Mouse (Mus musculus): ENCODE measurements around the gene Bcat2. TPM values are rescaled to one million over a fixed set of nuclear protein-coding genes. Genes with fewer than 3 reads are reported as not detected.

Gene Bcat2
- polyA plus RNA-seq, 2 experiments: 35.9 to 40.6 TPM

- no peaks in the 10 kb centered on the region for H3K36me3 ChIP-seq (replicated peaks; ENCODE audit: control insufficient read depth, insufficient read depth, low read depth)
- no peaks in the 10 kb centered on the region for H3K27me3 ChIP-seq (ENCODE audit: control insufficient read depth, insufficient read depth, low read length)
- no peak overlapping the region for H3K9ac ChIP-seq (replicated peaks)
- H3K4me3 ChIP-seq (ENCODE audit: insufficient read depth in 1 of 2, low read depth in 2 of 2, low read length in 2 of 2): no peak overlapping the region
- ATAC-seq (ENCODE audit: insufficient read depth) (no peak), DNase-seq (ENCODE audit: low read depth in 3 of 3, low spot score in 3 of 3) (no peak)
- no peak overlapping the region for H3K4me2 ChIP-seq (ENCODE audit: low read depth)
- no peak overlapping the region for H3K27ac ChIP-seq
- no peaks in the 10 kb centered on the region; a peak in 1 of 4 replicates for H3K4me1 ChIP-seq (replicated peaks; ENCODE audit: control insufficient read depth in 2 of 2, insufficient read depth in 2 of 2, low read length in 1 of 2)
- no peaks in the 10 kb centered on the region for H3K9me3 ChIP-seq (ENCODE audit: control insufficient read depth, low read length)
- TF ChIP-seq EP300 (IDR thresholded peaks at IDR 0.05; ENCODE audit: low read depth) (no peak), CTCF (IDR thresholded peaks at IDR 0.05; ENCODE audit: low read depth) (no peak)
- WGBS (ENCODE audit: insufficient replicate concordance): 40% methylated on average over 1 of the region's 1 CpGs
Observed at GRCm38 (mm10) chr7:45609511-45609910, 39.6 kb downstream of the Bcat2 start.

GRCm38 (mm10) chr7:45616277-45616676, 46.3 kb downstream of the Bcat2 start:
- WGBS (ENCODE audit: insufficient replicate concordance): 25% methylated on average over 6 of the region's 6 CpGs
- Histone ChIP-seq H3K4me2 (ENCODE audit: low read depth) (no peak overlapping the region), H3K4me1 (replicated peaks; ENCODE audit: control insufficient read depth in 2 of 2, insufficient read depth in 2 of 2, low read length in 1 of 2) (peaks cover 0 to 1% of the 10 kb centered on the region in 2 experiments; a peak in 1 of 4 replicates), H3K27me3 (ENCODE audit: control insufficient read depth, insufficient read depth, low read length) (peaks cover 10% of the 10 kb centered on the region), H3K9me3 (ENCODE audit: control insufficient read depth, low read length) (no peaks in the 10 kb centered on the region), H3K36me3 (replicated peaks; ENCODE audit: control insufficient read depth, insufficient read depth, low read depth) (no peaks in the 10 kb centered on the region), H3K9ac (replicated peaks) (no peak overlapping the region), H3K4me3 (ENCODE audit: insufficient read depth in 1 of 2, low read depth in 2 of 2, low read length in 2 of 2) (no peak overlapping the region), H3K27ac (no peak overlapping the region)
- no peak for TF ChIP-seq EP300 (IDR thresholded peaks at IDR 0.05; ENCODE audit: low read depth)
- TF ChIP-seq CTCF (IDR thresholded peaks at IDR 0.05; ENCODE audit: low read depth): no peak
- no peak for DNase-seq (ENCODE audit: low read depth in 3 of 3, low spot score in 3 of 3)
- ATAC-seq (ENCODE audit: insufficient read depth): no peak

GRCm38 (mm10) chr7:45617042-45617695, 47.2 kb downstream of the Bcat2 start, which contains the start of gene Fut1:
TSS of gene Fut1 (plus strand) at chr7:45617289.
- peaks cover 0 to 4% of the 10 kb centered on the region in 2 experiments; a peak in 1 of 4 replicates for H3K4me1 ChIP-seq (replicated peaks; ENCODE audit: control insufficient read depth in 2 of 2, insufficient read depth in 2 of 2, low read length in 1 of 2)
- 12% methylated on average over 31 of the region's 31 CpGs for WGBS (ENCODE audit: insufficient replicate concordance)
- TF ChIP-seq EP300 (IDR thresholded peaks at IDR 0.05; ENCODE audit: low read depth) (no peak), CTCF (IDR thresholded peaks at IDR 0.05; ENCODE audit: low read depth) (no peak)
- no peak within 1 kb of the TSS for H3K4me3 ChIP-seq (ENCODE audit: insufficient read depth in 1 of 2, low read depth in 2 of 2, low read length in 2 of 2)
- no peak for DNase-seq (ENCODE audit: low read depth in 3 of 3, low spot score in 3 of 3)
- H3K9me3 ChIP-seq (ENCODE audit: control insufficient read depth, low read length): no peaks in the 10 kb centered on the region
- no peak within 1 kb of the TSS for H3K4me2 ChIP-seq (ENCODE audit: low read depth)
- peaks cover 10% of the 10 kb centered on the region for H3K27me3 ChIP-seq (ENCODE audit: control insufficient read depth, insufficient read depth, low read length)
- H3K9ac ChIP-seq (replicated peaks): no peak within 1 kb of the TSS
- ATAC-seq (ENCODE audit: insufficient read depth): no peak
- no peak within 1 kb of the TSS for H3K27ac ChIP-seq
- H3K36me3 ChIP-seq (replicated peaks; ENCODE audit: control insufficient read depth, insufficient read depth, low read depth): no peaks in the 10 kb centered on the region

GRCm38 (mm10) chr7:45618316-45618715, 48.4 kb downstream of the Bcat2 start:
- Histone ChIP-seq H3K4me1 (replicated peaks; ENCODE audit: control insufficient read depth in 2 of 2, insufficient read depth in 2 of 2, low read length in 1 of 2) (peaks cover 0 to 4% of the 10 kb centered on the region in 2 experiments; a peak in 1 of 4 replicates), H3K4me2 (ENCODE audit: low read depth) (no peak overlapping the region), H3K4me3 (ENCODE audit: insufficient read depth in 1 of 2, low read depth in 2 of 2, low read length in 2 of 2) (no peak overlapping the region), H3K36me3 (replicated peaks; ENCODE audit: control insufficient read depth, insufficient read depth, low read depth) (no peaks in the 10 kb centered on the region), H3K9ac (replicated peaks) (no peak overlapping the region), H3K9me3 (ENCODE audit: control insufficient read depth, low read length) (no peaks in the 10 kb centered on the region), H3K27ac (no peak overlapping the region), H3K27me3 (ENCODE audit: control insufficient read depth, insufficient read depth, low read length) (peaks cover 10% of the 10 kb centered on the region)
- TF ChIP-seq EP300 (IDR thresholded peaks at IDR 0.05; ENCODE audit: low read depth): no peak
- DNase-seq (ENCODE audit: low read depth in 3 of 3, low spot score in 3 of 3) (no peak), ATAC-seq (ENCODE audit: insufficient read depth) (no peak)
- 60% methylated on average over 5 of the region's 5 CpGs for WGBS (ENCODE audit: insufficient replicate concordance)

- no peaks in the 10 kb centered on the region for H3K36me3 ChIP-seq (replicated peaks; ENCODE audit: control insufficient read depth, insufficient read depth, low read depth)
- TF ChIP-seq EP300 (IDR thresholded peaks at IDR 0.05; ENCODE audit: low read depth): no peak
- TF ChIP-seq CTCF (IDR thresholded peaks at IDR 0.05; ENCODE audit: low read depth): no peak
- no peak for DNase-seq (ENCODE audit: low read depth in 3 of 3, low spot score in 3 of 3)
- H3K9ac ChIP-seq (replicated peaks): no peak overlapping the region
- peaks cover 0 to 4% of the 10 kb centered on the region in 2 experiments; a peak in 1 of 4 replicates for H3K4me1 ChIP-seq (replicated peaks; ENCODE audit: control insufficient read depth in 2 of 2, insufficient read depth in 2 of 2, low read length in 1 of 2)
- H3K4me2 ChIP-seq (ENCODE audit: low read depth): no peak overlapping the region
- H3K9me3 ChIP-seq (ENCODE audit: control insufficient read depth, low read length): no peaks in the 10 kb centered on the region
- ATAC-seq (ENCODE audit: insufficient read depth): no peak
- H3K27ac ChIP-seq: no peak overlapping the region
- peaks cover 10% of the 10 kb centered on the region for H3K27me3 ChIP-seq (ENCODE audit: control insufficient read depth, insufficient read depth, low read length)
- WGBS (ENCODE audit: insufficient replicate concordance): 73% methylated on average over 5 of the region's 5 CpGs
- no peak overlapping the region for H3K4me3 ChIP-seq (ENCODE audit: insufficient read depth in 1 of 2, low read depth in 2 of 2, low read length in 2 of 2)
Observed at GRCm38 (mm10) chr7:45619592-45619991, 49.6 kb downstream of the Bcat2 start.
